Mouse (Mus musculus) G1E-ER4 (cell line): ENCODE measurements around the gene Cenpp. TPM values are rescaled to one million over a fixed set of nuclear protein-coding genes. Genes with fewer than 3 reads are reported as not detected.

Experiments used
- GATA1 ChIP-seq: IDR thresholded peaks from one replicate; pipeline ENCODE4 v1.8.0; 2012; ENCODE audit warnings: low read length, inconsistent platforms
- polyA plus RNA-seq: library from polyadenylated mRNA; stranded (reverse); fragments of >175 nt; gene quantifications from 2 replicates; pipeline ENCODE4 v1.2.3, GENCODE M21; 2012

Gene Cenpp
- polyA plus RNA-seq, result 7.3 and 9.6 TPM in 2 replicates

GRCm38 (mm10) chr13:49652481-49653179, at the start of gene Cenpp, which contains the start of gene Nol8:
TSS of gene Cenpp (minus strand) at chr13:49652785.
TSS of gene Nol8 (plus strand) at chr13:49653078.
- TF ChIP-seq GATA1, result no peak

- no peak for TF ChIP-seq GATA1
These were observed 38.5 kb upstream of the Cenpp start for GRCm38 (mm10) chr13:49691056-49691455.

DNA sequence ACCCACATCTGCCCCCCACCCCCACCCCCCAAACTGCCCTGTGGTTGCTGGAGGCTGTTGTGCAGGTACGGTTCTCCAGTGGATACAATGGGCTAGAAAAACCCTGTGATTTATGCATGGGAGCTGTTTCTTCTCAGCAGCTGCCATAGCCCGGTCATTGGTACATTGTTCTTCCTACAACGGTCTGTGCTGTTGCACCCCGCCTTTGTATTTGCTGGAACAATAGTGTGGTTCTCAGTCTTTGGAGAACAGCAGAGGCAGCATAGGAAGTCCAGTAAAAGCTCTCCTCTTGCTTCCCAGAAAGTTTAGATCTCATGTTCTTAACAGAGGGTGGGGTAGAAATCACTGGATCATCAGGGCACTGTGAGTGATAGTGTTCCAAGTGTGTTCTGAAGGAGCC, 31.7 kb upstream of the Cenpp start:
- TF ChIP-seq GATA1, result no peak

DNA sequence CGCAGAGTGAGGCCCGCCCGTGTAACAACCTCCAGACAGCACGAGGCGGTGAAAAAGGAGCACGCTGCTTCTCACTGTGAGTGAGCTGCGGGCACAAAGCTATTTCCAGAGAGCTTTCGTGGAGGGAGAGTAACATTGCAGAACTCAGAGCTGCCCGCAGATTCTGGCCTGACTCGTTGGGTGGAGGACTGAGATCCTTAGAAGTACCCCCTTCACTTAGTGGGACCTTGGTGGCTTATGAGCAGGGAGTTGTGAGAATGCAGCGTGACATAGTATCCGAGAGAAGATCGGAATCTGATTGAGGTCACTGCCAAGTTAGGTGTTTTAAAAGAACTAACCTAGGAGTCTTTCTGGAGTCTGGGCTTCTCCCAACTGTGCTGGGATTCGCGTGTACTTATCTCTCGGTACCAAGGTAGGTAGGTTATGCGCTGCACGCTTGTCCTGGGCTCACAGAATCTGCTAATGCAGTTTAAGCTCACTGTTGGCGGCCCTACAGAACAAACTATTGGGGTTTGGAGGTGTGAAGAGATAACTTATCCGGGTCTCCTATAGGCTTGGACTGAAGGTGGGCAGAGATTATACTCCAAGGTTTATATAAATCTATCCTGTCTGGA, 29.8 kb upstream of the Cenpp start:
- TF ChIP-seq GATA1, result no peak

DNA sequence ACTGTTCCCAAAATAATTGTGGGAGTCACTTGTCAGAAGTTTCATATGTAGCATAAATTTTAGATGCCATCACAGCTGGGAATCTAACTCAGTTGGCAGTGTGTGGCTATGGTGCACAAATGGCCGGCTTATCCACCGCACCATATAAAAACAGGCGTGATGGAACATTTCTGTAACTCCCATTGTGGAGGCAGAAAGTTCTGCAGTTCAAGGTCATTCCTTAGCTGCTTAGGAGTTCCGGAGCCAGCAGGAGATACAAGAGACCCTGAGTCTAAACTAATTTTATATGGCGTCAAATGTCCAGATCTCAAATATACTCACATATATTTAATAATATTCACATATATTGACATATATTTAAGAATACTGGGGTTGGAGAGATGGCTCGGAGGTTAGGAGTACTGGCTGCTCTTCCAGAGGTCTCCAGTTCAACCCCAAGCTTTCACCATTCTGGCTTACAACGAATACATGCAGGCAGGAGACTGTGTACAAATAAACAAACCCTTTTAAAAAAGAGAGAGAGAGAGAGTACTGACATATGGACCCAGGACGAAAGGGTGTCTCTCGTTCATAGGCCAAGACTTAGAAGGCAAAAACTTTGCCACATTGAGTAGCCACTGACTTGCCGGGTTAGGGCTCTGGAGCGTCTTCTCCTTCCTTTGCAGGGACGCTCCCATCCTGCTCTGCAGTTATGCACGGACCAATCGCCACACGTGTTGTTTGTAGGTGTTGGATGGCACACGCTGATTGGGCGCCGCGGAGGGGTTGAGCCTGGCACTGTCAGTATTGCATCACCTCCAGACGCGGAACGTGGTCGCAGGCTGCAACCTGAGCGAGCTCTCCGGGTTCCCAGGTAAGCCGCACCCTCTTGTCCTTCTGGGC, 29.0 kb upstream of the Cenpp start, which contains the start of gene Iars:
Gene Iars (plus strand): TSS at position 750 of the 882 bp plus-strand sequence.
- no peak for TF ChIP-seq GATA1

DNA sequence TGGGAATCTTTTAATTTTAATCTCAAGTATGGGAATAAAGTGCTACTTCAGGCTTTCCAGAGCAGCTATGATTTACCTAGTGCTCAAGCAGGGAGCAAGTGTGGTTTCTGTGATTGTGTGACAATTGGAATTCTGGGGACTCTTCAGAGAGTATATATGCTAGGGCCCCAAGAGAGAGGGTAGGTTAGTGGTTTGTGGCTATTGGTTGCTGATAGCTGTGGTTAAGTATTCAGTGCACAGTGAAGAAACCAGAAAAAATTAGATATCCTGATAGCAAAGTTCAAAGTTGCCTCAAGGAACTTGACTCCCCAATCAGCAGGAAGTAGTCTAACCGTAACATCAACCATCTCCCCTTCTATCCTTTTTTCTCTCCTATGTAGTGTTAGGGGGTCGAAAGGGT, 25.2 kb upstream of the Cenpp start:
- no peak for TF ChIP-seq GATA1

DNA sequence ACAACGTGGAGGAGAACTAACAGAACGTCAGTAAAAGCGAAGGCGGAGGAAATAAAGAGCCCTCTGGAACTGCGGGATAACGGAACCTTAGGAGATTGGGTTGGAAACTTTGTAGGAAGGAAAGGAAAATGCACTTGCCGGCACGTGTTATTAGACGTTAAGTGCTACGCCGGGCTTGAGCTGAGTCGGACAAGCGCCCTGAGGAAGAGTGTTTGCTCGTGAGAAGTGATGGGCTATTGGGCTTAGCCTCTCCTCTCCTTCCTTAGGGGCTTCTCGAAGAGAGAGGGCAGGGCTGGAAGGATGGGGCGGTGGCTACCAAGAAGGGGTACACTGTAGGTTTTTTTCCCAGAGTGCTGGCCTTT, 576 bp upstream of the Cenpp start:
- no peak for TF ChIP-seq GATA1

DNA sequence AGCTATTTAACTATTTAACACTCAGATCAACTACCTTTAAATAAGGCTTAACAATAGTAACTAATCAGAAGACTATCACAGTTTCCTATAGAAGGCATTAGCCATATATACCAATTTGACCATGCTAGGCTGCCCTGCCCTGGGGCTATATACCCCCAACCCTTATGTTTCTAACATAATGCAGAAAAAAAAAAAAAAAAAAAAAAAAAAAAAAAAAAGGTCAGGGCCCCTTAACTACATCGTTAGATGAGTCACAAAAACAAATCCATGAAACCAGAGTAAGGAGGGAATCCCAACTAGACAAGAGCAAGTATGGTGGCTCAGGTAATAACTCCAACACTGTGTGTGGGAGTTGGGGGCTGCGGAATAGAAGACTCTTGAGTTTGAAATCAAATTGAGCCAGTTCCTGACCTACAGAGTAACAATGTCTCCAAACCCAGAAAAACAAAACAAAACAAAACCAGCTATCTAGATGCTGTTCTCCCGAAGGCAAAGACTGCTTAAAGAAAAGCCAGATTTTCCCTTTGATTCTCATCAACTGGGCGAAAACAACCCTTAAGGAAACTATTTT, 719 bp downstream of the Cenpp start:
- no peak for TF ChIP-seq GATA1

GRCm38 (mm10) chr13:49651136-49651535, 1.4 kb downstream of the Cenpp start:
- TF ChIP-seq GATA1, result no peak

GRCm38 (mm10) chr13:49646019-49646418, 6.6 kb downstream of the Cenpp start:
- TF ChIP-seq GATA1, result no peak

- TF ChIP-seq GATA1, result no peak
These were observed 7.7 kb downstream of the Cenpp start for GRCm38 (mm10) chr13:49644731-49645529.

DNA sequence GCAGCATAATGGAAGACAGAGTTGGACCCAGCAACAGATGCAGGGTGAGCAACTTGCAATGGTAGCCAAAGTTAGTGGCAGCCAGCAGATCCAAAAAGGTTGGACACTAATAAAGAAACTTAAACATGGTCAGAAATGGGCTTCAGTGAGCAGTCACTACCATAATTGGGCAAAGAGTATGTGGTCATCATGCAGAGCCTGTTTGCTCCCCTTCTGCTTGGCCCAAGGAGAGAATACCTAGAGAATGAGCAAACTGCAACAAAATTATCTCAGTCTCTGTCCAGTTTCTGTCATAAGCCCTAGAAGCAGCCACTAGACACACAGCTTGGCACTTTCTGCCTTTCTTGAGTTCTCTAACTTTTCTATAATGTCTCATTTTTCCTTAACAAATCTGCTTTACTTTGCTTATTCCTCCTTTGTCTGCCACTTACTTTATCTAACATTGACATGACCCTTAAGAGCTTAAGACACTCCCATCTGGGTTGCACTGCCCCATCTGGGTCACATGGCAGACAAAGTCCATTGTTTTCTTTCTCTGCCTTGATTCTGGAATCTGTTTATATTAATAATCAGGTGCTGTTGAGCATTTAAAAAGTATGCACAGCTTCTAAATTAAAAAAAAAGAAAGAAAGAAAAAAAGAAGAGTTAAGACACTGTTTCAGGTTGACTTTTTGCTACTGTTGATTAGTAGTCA, 8.8 kb downstream of the Cenpp start:
- TF ChIP-seq GATA1, result no peak

- no peak for TF ChIP-seq GATA1
These were observed 9.9 kb downstream of the Cenpp start for GRCm38 (mm10) chr13:49642650-49643049.

DNA sequence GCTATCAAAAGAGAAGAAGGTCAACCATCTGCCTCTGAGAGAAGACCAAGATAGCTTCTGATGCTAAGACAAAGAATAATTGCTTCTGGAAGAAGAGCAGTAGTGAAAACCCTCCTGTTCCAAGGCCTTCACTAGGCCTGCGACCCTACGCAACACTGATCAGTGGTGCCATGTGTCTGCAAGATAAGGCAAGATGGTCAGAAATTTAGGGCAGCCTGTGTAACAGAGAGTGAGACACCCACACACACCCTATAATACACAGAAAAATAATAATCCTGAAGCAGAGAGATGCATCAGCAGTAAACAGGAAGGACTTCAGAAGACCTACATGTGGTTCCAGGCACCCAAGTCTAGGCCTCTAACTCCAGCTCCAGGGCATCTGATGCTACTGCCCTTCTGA, 12.6 kb downstream of the Cenpp start:
- TF ChIP-seq GATA1, result no peak
